Mouse (Mus musculus): ENCODE measurements at regions not wholly inside any gene's neighbourhood (a gene's known extent, or its start where the extent isn't known, plus 50 kb on each side); places are given as distances from the start of the nearest gene placed in this dataset.

- TF ChIP-seq CTCF (IDR thresholded peaks at IDR 0.05; ENCODE audit: borderline replicate concordance, extremely low read depth, insufficient read depth, insufficient read length) (no peak), POLR2A (IDR thresholded peaks at IDR 0.05; ENCODE audit: borderline replicate concordance, extremely low read depth, insufficient read depth, insufficient read length, poor library complexity, severe bottlenecking) (no peak)
Observed at GRCm38 (mm10) chr12:71619561-71619960, 211.3 kb upstream of the Daam1 start.

Measured in brain, embryonic 14.5 days (tissue).